Mouse (Mus musculus) ES-E14 (cell line): Measurements from ENCODE around the gene Med24. TPM values are rescaled to one million over a fixed set of nuclear protein-coding genes. Genes with fewer than 3 reads are reported as not detected.

Source experiments
- DNase-seq: peaks from one replicate; pipeline ENCODE4 v3.0.0-alpha.2; 2013; ENCODE audit warnings: low read depth, low spot score
- H3K27ac ChIP-seq: 2 replicates; pipeline ENCODE4 v1.5.1; 2012; ENCODE audit warnings: low read depth, mild to moderate bottlenecking, low read length, moderate library complexity, mixed read lengths; ENCODE audit not compliant: poor library complexity, insufficient read depth, severe bottlenecking
- H3K36me3 ChIP-seq: 2 replicates; pipeline ENCODE4 v1.6.1; 2012; ENCODE audit warnings: mild to moderate bottlenecking, low read length, moderate library complexity, mixed read lengths; ENCODE audit not compliant: control insufficient read depth, poor library complexity, insufficient read depth, severe bottlenecking
- H3K4me1 ChIP-seq, 2 experiments: fragments of 150-350 bp in 1 of 2; sonication (generic) in 1 of 2; 2 replicates each; pipeline ENCODE4 v1.6.1; 2012; ENCODE audit warnings: low read length in 2 of 2, mild to moderate bottlenecking in 1 of 2, mixed read lengths in 1 of 2; ENCODE audit not compliant: control insufficient read depth in 2 of 2, insufficient read depth in 2 of 2, poor library complexity in 1 of 2
- H3K4me3 ChIP-seq, 2 experiments: fragments of 150-350 bp in 1 of 2; sonication (generic) in 1 of 2; 2 replicates each; pipeline ENCODE4 v1.5.1; 2012; ENCODE audit warnings: low read length in 2 of 2, low read depth in 1 of 2, mild to moderate bottlenecking in 1 of 2, mixed read lengths in 1 of 2; ENCODE audit not compliant: insufficient read depth in 1 of 2, poor library complexity in 1 of 2, severe bottlenecking in 1 of 2
- H3K9ac ChIP-seq: 2 replicates; pipeline ENCODE4 v1.6.1; 2012; ENCODE audit warnings: low read depth, mild to moderate bottlenecking, low read length, mixed read lengths; ENCODE audit not compliant: poor library complexity, insufficient read depth, severe bottlenecking
- H3K9me3 ChIP-seq: fragments of 150-350 bp; sonication (generic); 2 replicates; pipeline ENCODE4 v1.6.1; 2012; ENCODE audit warnings: low read depth, mild to moderate bottlenecking, low read length; ENCODE audit not compliant: control insufficient read depth, insufficient read depth
- CHD2 ChIP-seq: IDR thresholded peaks from 2 replicates; pipeline ENCODE4 v1.6.1; 2014; ENCODE audit warnings: mild to moderate bottlenecking, low read depth, low read length, inconsistent platforms
- HCFC1 ChIP-seq: IDR thresholded peaks from 2 replicates; pipeline ENCODE4 v1.6.1; 2012; ENCODE audit warnings: low read length, inconsistent platforms, borderline replicate concordance; ENCODE audit not compliant: insufficient read depth
- MAFK ChIP-seq: IDR thresholded peaks from 2 replicates; pipeline ENCODE4 v1.6.1; 2014; ENCODE audit warnings: mild to moderate bottlenecking, low read depth, low read length, inconsistent platforms; ENCODE audit not compliant: insufficient read depth
- ZC3H11A ChIP-seq: IDR thresholded peaks from 2 replicates; pipeline ENCODE4 v1.6.1; 2012; ENCODE audit warnings: low read depth, mild to moderate bottlenecking, inconsistent platforms, low read length, borderline replicate concordance
- ZNF384 ChIP-seq: IDR thresholded peaks from 2 replicates; pipeline ENCODE4 v1.6.1; 2012; ENCODE audit warnings: low read depth, low read length, inconsistent platforms
- in situ Hi-C, 2 experiments: fragments of 600-800 bp; cut with MboI; formaldehyde crosslinking; loops; one replicate each; pipeline ENCODE4 v1.15.1; 2025; ENCODE audit warnings: low sequenced_read_pairs in 2 of 2, inconsistent platforms in 1 of 2; ENCODE audit not compliant: unreplicated experiment in 2 of 2
- total RNA-seq: library from RNA; depleted of rRNA; stranded (reverse); fragments of 300-350 nt; gene quantifications from 2 replicates; pipeline ENCODE4 v1.2.3, GENCODE M21; 2012

Gene Med24
- total RNA-seq, 1 experiment = 53.5 TPM

GRCm38 (mm10) chr11:98771844-98772525 lies 42.8 kb upstream of the Med24 start:
- Histone ChIP-seq H3K9ac (no peak overlapping the region), H3K9me3 (no peaks in the 10 kb centered on the region), H3K36me3 (peaks cover 23% of the 10 kb centered on the region), H3K4me3 (no peak overlapping the region), H3K4me1 (peaks cover 8 to 25% of the 10 kb centered on the region in 2 experiments; a peak in 3 of 4 replicates), H3K27ac (no peak overlapping the region)
- TF ChIP-seq ZC3H11A (no peak), MAFK (no peak), HCFC1 (no peak), ZNF384 (no peak), CHD2 (no peak)
- in situ Hi-C loops = no loop called here
- no peak for DNase-seq

GRCm38 (mm10) chr11:98771131-98771530 lies 41.9 kb upstream of the Med24 start:
- Histone ChIP-seq H3K4me3 (no peak overlapping the region), H3K9me3 (no peaks in the 10 kb centered on the region), H3K9ac (no peak overlapping the region), H3K27ac (no peak overlapping the region), H3K36me3 (peaks cover 23% of the 10 kb centered on the region), H3K4me1 (peaks cover 5 to 29% of the 10 kb centered on the region in 2 experiments; a peak in 3 of 4 replicates)
- in situ Hi-C loops = no loop called here
- TF ChIP-seq ZC3H11A (no peak), ZNF384 (no peak), HCFC1 (no peak), CHD2 (no peak), MAFK (no peak)
- DNase-seq = no peak

GRCm38 (mm10) chr11:98770096-98770975 lies 41.1 kb upstream of the Med24 start:
- H3K4me1 ChIP-seq = peaks cover 5 to 25% of the 10 kb centered on the region in 2 experiments; a peak in 3 of 4 replicates
- no peaks in the 10 kb centered on the region for H3K9me3 ChIP-seq
- TF ChIP-seq CHD2 = no peak
- no peak for TF ChIP-seq MAFK
- no peak for TF ChIP-seq ZNF384
- no peak for TF ChIP-seq ZC3H11A
- TF ChIP-seq HCFC1 = no peak
- DNase-seq = no peak
- H3K4me3 ChIP-seq = no peak overlapping the region
- in situ Hi-C loops = no loop called here
- H3K27ac ChIP-seq = no peak overlapping the region
- no peak overlapping the region for H3K9ac ChIP-seq
- peaks cover 23% of the 10 kb centered on the region for H3K36me3 ChIP-seq

- no peak overlapping the region for H3K4me3 ChIP-seq
- no peaks in the 10 kb centered on the region for H3K9me3 ChIP-seq
- DNase-seq = no peak
- no peak overlapping the region for H3K9ac ChIP-seq
- no peak for TF ChIP-seq HCFC1
- TF ChIP-seq CHD2 = no peak
- TF ChIP-seq MAFK = no peak
- no peak for TF ChIP-seq ZC3H11A
- no peak for TF ChIP-seq ZNF384
- H3K4me1 ChIP-seq = peaks cover 3 to 31% of the 10 kb centered on the region in 2 experiments; a peak in 3 of 4 replicates
- peaks cover 23% of the 10 kb centered on the region for H3K36me3 ChIP-seq
- in situ Hi-C loops = no loop called here
- no peak overlapping the region for H3K27ac ChIP-seq
These were observed 40.0 kb upstream of the Med24 start for GRCm38 (mm10) chr11:98769007-98769954.
